In the genomic region with DNA sequence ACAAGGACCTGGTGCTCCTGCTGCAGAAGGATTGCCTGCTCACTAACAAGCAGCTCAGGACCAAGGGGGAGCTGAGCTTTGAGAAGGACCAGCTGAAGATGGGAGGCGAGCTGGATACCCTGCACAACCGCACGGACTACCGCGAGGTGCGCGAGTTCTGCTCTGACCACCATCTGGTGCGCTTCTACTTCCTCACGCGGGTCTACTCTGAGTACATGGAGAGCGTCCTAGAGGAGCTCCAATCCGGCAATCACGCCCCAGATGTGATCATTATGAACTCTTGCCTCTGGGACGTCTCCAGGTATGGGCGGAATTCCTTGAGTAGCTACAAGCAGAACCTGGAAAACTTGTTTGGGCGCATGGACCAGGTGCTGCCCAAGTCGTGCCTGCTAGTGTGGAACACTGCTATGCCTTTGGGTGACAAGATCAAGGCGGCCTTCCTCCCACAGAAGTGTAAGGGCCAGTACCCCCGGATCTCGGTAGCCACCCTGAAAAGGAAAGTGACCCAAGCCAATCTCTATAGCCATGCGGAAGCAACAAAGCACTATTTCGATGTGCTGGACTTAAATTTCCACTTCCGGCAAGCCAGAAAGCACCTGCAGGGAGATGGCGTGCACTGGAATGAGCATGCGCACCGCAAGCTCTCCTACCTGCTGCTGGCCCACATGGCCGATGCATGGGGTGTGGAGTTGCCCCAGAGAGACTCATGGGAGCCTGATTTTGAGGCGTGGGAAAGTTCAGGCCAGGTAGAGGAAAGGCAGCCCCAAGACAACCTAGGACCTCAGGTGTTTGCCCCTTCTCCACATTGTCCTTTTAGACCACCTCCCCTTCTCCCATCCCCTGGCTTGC, we compare ENCODE assay signal across 1 mouse cellular context.
TF ChIP-seq lines count a peak whose summit lies in the region.

No protein-coding gene starts in this region.

TF ChIP-seq in CH12.LX, 34 proteins besides CTCF, POLR2A, EP300 and RAD21 (continued from another document):
- TF ChIP-seq JUND (conservative IDR thresholded peaks at IDR 0.05; ENCODE audit: low read depth, low read length) (no peak), NRF1 (IDR thresholded peaks at IDR 0.05; ENCODE audit: low read depth, low read length) (peak; percentile 75), ZMIZ1 (IDR thresholded peaks at IDR 0.05; ENCODE audit: low read depth, low read length) (no peak; the same call in 1 of the 2 replicates), SMC3 (IDR thresholded peaks at IDR 0.05; ENCODE audit: low read depth, low read length) (no peak), GABPA (IDR thresholded peaks at IDR 0.05; ENCODE audit: insufficient replicate concordance, low read depth, low read length) (no peak), SIN3A (IDR thresholded peaks at IDR 0.05; ENCODE audit: low read length) (peak; percentile 52), POLR2AphosphoS2 (IDR thresholded peaks at IDR 0.05; ENCODE audit: low read depth, low read length) (no peak), ETS1 (conservative IDR thresholded peaks at IDR 0.05; ENCODE audit: low read depth, low read length) (0 out of 2 replicates have a peak, but pooled peaks have one; percentile 14), RCOR1 (conservative IDR thresholded peaks at IDR 0.05; ENCODE audit: low read depth, low read length) (no peak), TCF12 (IDR thresholded peaks at IDR 0.05; ENCODE audit: low read depth, low read length) (peak; percentile 15; the same call in 1 of the 2 replicates), MEF2A (IDR thresholded peaks at IDR 0.05; ENCODE audit: borderline replicate concordance, low read depth, low read length) (no peak), BHLHE40 (IDR thresholded peaks at IDR 0.05; ENCODE audit: low read depth, low read length) (no peak), KAT2A (IDR thresholded peaks at IDR 0.05; ENCODE audit: insufficient replicate concordance, low read length) (no peak), MXI1 (IDR thresholded peaks at IDR 0.05; ENCODE audit: low read depth, low read length) (0 out of 2 replicates have a peak, but pooled peaks have one; percentile 27), IRF4 (IDR thresholded peaks at IDR 0.05; ENCODE audit: low read depth, low read length) (no peak), ELF1 (IDR thresholded peaks at IDR 0.05; ENCODE audit: low read depth, low read length) (peak; percentile 41; the same call in 1 of the 2 replicates), ZKSCAN1 (IDR thresholded peaks at IDR 0.05; ENCODE audit: borderline replicate concordance, low read depth, low read length) (no peak), ZNF384 (IDR thresholded peaks at IDR 0.05; ENCODE audit: low read depth, low read length) (no peak), TBP (conservative IDR thresholded peaks at IDR 0.05; ENCODE audit: low read depth, low read length) (no peak), MAX (IDR thresholded peaks at IDR 0.05; ENCODE audit: low read length) (peak; percentile 67), JUN (IDR thresholded peaks at IDR 0.05; ENCODE audit: insufficient read depth, low read depth, low read length) (no peak), USF1 (IDR thresholded peaks at IDR 0.05; ENCODE audit: low read depth, low read length) (no peak), PAX5 (IDR thresholded peaks at IDR 0.05; ENCODE audit: low read length) (no peak), MYC (IDR thresholded peaks at IDR 0.05; ENCODE audit: low read depth, low read length) (peak; percentile 60), MAZ (IDR thresholded peaks at IDR 0.05; ENCODE audit: low read depth, low read length) (no peak)
TF ChIP-seq in CH12.LX: peak in this region for 10.
